Mouse (Mus musculus) liver, embryonic 15.5 days (tissue): ENCODE results near the gene Magi2. TPM values are rescaled to one million over a fixed set of nuclear protein-coding genes. Genes with fewer than 3 reads are reported as not detected.
"Not testable (repeated sequence)": the region's sequence is repeated elsewhere in the genome, so short reads cannot be mapped to it uniquely, and the experiment has no call there.

Source experiments
- ATAC-seq: fragments of 200-750 bp; cut with Nextera tagmentation; 2 replicates; pipeline ENCODE4 v1.8.0; 2017; ENCODE audit warnings: moderate number of reproducible peaks, mild to moderate bottlenecking, moderate library complexity; ENCODE audit not compliant: insufficient read depth
- H3K27ac ChIP-seq: fragments of 300-500 bp; sonication (generic); replicated peaks from 2 replicates; pipeline ENCODE4 v1.5.1; 2015; ENCODE audit warnings: mild to moderate bottlenecking, inconsistent platforms
- H3K27me3 ChIP-seq: fragments of 300-500 bp; sonication (generic); 2 replicates; pipeline ENCODE4 v1.6.1; 2015; ENCODE audit warnings: mild to moderate bottlenecking, inconsistent platforms
- H3K36me3 ChIP-seq: fragments of 300-500 bp; sonication (generic); replicated peaks from 2 replicates; pipeline ENCODE4 v1.6.1; 2015; ENCODE audit warnings: moderate library complexity, mild to moderate bottlenecking, inconsistent platforms
- H3K4me1 ChIP-seq: fragments of 300-500 bp; sonication (generic); replicated peaks from 2 replicates; pipeline ENCODE4 v1.6.1; 2015; ENCODE audit warnings: inconsistent platforms
- H3K4me2 ChIP-seq: fragments of 300-500 bp; sonication (generic); 2 replicates; pipeline ENCODE4 v1.6.1; 2015; ENCODE audit warnings: moderate library complexity, mild to moderate bottlenecking, inconsistent platforms
- H3K4me3 ChIP-seq: fragments of 300-500 bp; sonication (generic); replicated peaks from 2 replicates; pipeline ENCODE4 v1.5.1; 2015; ENCODE audit warnings: mild to moderate bottlenecking, inconsistent platforms
- H3K9ac ChIP-seq: fragments of 300-500 bp; sonication (generic); 2 replicates; pipeline ENCODE4 v1.6.1; 2015; ENCODE audit warnings: moderate library complexity, mild to moderate bottlenecking, inconsistent platforms
- H3K9me3 ChIP-seq: fragments of 300-500 bp; sonication (generic); replicated peaks from 2 replicates; pipeline ENCODE4 v1.6.1; 2016; ENCODE audit warnings: inconsistent platforms
- WGBS: fragments of 180-500 bp; shearing (Covaris S2); methylation state at CpG from one replicate; pipeline ENCODE4 v1.1.7; 2015; ENCODE audit warnings: mixed read lengths; ENCODE audit not compliant: insufficient replicate concordance; 5-methylcytosine and 5-hydroxymethylcytosine counted together
- polyA plus RNA-seq: library from polyadenylated mRNA; unstranded; fragments of >200 nt; fragmentation: Nextera tagmentation; extraction: Ambion mirVana; gene quantifications from 2 replicates; pipeline ENCODE4 v1.2.1, GENCODE M21; 2015

Magi2 gene
- polyA plus RNA-seq, 1 experiment from 2014 or later, result 0.13 TPM

DNA sequence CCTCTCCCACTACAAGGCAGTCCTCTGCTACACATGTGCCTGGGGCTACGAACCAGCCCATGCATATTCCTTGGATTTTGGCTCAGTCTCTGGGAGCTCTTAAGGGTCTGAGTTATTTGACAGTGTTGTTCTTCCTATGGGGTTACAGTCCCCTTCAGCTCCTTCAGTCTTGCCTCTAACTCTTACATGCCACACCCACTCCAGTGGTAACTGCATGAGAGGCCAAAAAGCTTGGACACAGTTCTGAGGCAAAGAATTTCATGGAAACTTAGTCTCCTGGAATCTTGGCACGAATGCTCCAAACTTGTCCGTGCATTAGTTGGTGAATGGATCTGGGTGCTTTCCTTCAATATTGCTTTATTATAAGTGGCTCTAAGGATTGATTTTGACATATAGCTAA is 338.8 kb downstream of the Magi2 start:
- Histone ChIP-seq H3K27me3 (no peaks in the 10 kb centered on the region), H3K4me1 (no peaks in the 10 kb centered on the region), H3K27ac (no peak overlapping the region), H3K4me2 (no peak overlapping the region), H3K9me3 (no peaks in the 10 kb centered on the region), H3K4me3 (no peak overlapping the region), H3K36me3 (no peaks in the 10 kb centered on the region), H3K9ac (no peak overlapping the region)
- 62% methylated on average over 3 of the region's 3 CpGs for WGBS
- ATAC-seq, result no peak

DNA sequence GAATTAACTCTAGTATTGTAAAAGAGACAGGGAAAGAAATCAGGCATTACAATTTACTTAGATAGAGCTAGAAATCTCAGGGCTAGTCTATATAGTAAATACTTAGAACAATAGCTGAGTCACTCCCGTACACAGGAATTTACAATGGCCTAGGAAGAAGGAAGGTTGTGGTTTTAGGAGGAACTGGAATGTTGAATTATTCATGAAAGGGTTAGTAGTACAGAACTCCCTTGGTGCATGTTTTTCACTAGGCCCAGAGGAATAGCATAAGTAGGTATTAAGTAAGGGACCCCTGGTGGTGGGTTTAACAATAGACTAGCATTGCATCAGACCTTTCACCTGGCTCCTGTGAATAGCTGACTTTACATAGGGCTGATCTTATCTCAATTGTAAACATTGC is 339.3 kb downstream of the Magi2 start:
- not testable (repeated sequence) for H3K4me3 ChIP-seq, H3K4me1 ChIP-seq, H3K4me2 ChIP-seq, H3K9ac ChIP-seq, H3K27ac ChIP-seq, H3K27me3 ChIP-seq, H3K36me3 ChIP-seq, H3K9me3 ChIP-seq, ATAC-seq
- 38% methylated on average over 1 of the region's 1 CpGs for WGBS

DNA sequence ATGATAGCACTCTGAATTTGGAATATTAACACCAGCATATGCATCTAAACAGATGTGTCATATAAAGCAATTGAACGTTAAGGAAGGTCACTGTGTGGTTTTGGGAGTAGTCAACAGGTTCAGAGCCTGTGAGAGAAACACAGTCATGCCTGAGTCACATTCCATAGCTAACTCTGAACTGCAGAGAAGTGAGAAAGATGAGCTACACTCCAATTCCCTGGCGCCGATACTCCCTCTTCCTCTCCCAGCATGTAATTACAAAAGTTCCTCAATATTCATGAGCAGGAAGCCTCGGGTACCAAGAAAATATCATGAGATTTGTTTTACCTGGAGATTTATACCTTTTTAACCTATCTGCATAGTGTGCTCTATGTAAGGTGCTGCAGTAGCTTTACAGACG is 380.9 kb downstream of the Magi2 start:
- H3K9ac ChIP-seq, result no peak overlapping the region

DNA sequence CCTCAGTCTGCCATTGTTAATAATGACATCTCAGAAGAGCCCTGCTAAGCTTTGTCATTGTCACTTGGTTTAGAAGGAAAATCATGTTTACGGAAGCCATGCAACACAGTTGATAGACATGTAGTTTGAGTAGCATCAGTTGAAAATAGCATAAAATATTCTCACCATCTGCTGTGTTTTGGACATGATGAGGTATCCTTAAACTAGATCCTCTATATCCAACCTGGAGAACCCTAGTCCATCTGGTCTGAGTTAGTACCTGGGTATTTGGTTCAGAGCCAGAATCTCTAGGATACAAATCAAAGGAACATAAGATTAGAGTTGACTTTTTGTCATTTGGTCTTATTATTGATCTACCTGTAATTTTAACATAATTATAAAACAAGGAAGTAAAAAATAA is 385.0 kb downstream of the Magi2 start:
- WGBS, result 76% methylated on average over 1 of the region's 1 CpGs
- Histone ChIP-seq H3K36me3 (no peaks in the 10 kb centered on the region), H3K9me3 (no peaks in the 10 kb centered on the region), H3K4me1 (no peaks in the 10 kb centered on the region), H3K4me2 (no peak overlapping the region), H3K27ac (no peak overlapping the region), H3K9ac (no peak overlapping the region), H3K4me3 (no peak overlapping the region), H3K27me3 (no peaks in the 10 kb centered on the region)
- ATAC-seq, result no peak

More for the DNA sequence above, 380.9 kb downstream of the Magi2 start:
- H3K4me3 ChIP-seq, result no peak overlapping the region
- H3K27ac ChIP-seq, result no peak overlapping the region
- no peaks in the 10 kb centered on the region for H3K36me3 ChIP-seq
- H3K4me2 ChIP-seq, result no peak overlapping the region
- no peaks in the 10 kb centered on the region for H3K9me3 ChIP-seq
- H3K4me1 ChIP-seq, result no peaks in the 10 kb centered on the region
- no peaks in the 10 kb centered on the region for H3K27me3 ChIP-seq
- WGBS, result 52% methylated on average over 5 of the region's 5 CpGs
- no peak for ATAC-seq

DNA sequence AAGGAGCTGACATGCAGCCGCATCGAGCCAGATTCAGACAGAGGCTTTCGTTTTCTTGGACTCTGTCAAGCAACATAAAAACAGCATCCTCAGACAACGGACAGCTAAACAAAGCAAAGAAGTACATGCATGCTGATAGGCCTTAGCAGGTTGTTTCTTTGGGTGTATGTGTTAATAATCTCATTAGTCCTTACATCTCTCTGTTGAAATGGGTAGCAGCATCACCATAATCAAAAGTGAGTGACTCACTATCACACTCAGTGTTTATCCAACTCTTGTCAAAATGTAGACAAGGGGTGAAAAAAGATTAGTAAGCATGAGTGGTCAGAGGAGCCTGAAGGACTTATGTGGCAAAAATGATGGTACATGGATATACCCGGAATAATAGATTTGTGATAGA is 394.8 kb downstream of the Magi2 start:
- no peak overlapping the region for H3K4me3 ChIP-seq
- 58% methylated on average over 5 of the region's 5 CpGs for WGBS
- H3K27ac ChIP-seq, result no peak overlapping the region
- no peaks in the 10 kb centered on the region for H3K9me3 ChIP-seq
- H3K4me2 ChIP-seq, result no peak overlapping the region
- ATAC-seq, result no peak
- H3K9ac ChIP-seq, result no peak overlapping the region
- H3K36me3 ChIP-seq, result no peaks in the 10 kb centered on the region
- H3K4me1 ChIP-seq, result no peaks in the 10 kb centered on the region
- no peaks in the 10 kb centered on the region for H3K27me3 ChIP-seq

DNA sequence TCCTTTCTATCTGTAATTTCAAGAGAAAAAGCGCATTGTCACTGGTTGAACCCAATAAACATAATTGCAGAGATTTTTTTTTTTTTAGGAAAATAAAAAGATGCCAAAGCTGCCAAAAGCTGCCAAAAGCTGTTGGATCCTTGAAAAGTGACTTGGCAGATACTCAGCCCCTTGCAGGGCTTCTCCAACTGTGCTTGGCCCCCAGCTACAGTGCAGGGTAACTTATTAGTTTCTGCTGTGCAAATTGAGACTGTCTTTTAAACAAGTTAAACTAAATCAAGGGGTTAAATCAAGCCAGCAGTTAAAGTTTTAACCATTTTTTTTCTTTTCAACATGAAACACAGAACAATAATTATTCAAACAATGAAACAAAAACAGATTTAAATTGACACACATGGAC is 407.1 kb downstream of the Magi2 start:
- WGBS, result 74% methylated on average over 1 of the region's 1 CpGs
- no peaks in the 10 kb centered on the region for H3K27me3 ChIP-seq
- no peaks in the 10 kb centered on the region for H3K9me3 ChIP-seq
- H3K4me2 ChIP-seq, result no peak overlapping the region
- H3K4me1 ChIP-seq, result no peaks in the 10 kb centered on the region
- H3K4me3 ChIP-seq, result no peak overlapping the region
- H3K36me3 ChIP-seq, result no peaks in the 10 kb centered on the region
- no peak overlapping the region for H3K27ac ChIP-seq
- no peak for ATAC-seq
- no peak overlapping the region for H3K9ac ChIP-seq

- Histone ChIP-seq H3K9me3 (no peaks in the 10 kb centered on the region), H3K27me3 (no peaks in the 10 kb centered on the region), H3K4me3 (no peak overlapping the region), H3K27ac (no peak overlapping the region), H3K9ac (no peak overlapping the region), H3K4me1 (no peaks in the 10 kb centered on the region), H3K36me3 (no peaks in the 10 kb centered on the region), H3K4me2 (no peak overlapping the region)
- no peak for ATAC-seq
- 54% methylated on average over 2 of the region's 2 CpGs for whole genome bisulfite sequencing
Observed at GRCm38 (mm10) chr5:19637789-19638188, 411.0 kb downstream of the Magi2 start.

- no peak overlapping the region for H3K4me2 ChIP-seq
- no peak overlapping the region for H3K9ac ChIP-seq
- H3K4me1 ChIP-seq, result no peaks in the 10 kb centered on the region
- H3K9me3 ChIP-seq, result no peaks in the 10 kb centered on the region
- ATAC-seq, result no peak
- no peak overlapping the region for H3K4me3 ChIP-seq
- no peaks in the 10 kb centered on the region for H3K27me3 ChIP-seq
- WGBS, result 31% methylated on average over 1 of the region's 1 CpGs
- H3K27ac ChIP-seq, result no peak overlapping the region
- H3K36me3 ChIP-seq, result no peaks in the 10 kb centered on the region
Observed at GRCm38 (mm10) chr5:19655986-19656385, 429.1 kb downstream of the Magi2 start.

- H3K36me3 ChIP-seq, result no peaks in the 10 kb centered on the region
- no peaks in the 10 kb centered on the region for H3K27me3 ChIP-seq
- H3K4me1 ChIP-seq, result no peaks in the 10 kb centered on the region
- no peak overlapping the region for H3K9ac ChIP-seq
- no peaks in the 10 kb centered on the region for H3K9me3 ChIP-seq
- ATAC-seq, result no peak
- no peak overlapping the region for H3K4me3 ChIP-seq
- 48% methylated on average over 5 of the region's 5 CpGs for WGBS
- H3K4me2 ChIP-seq, result no peak overlapping the region
- no peak overlapping the region for H3K27ac ChIP-seq
Observed at GRCm38 (mm10) chr5:19666416-19666815, 439.6 kb downstream of the Magi2 start.

DNA sequence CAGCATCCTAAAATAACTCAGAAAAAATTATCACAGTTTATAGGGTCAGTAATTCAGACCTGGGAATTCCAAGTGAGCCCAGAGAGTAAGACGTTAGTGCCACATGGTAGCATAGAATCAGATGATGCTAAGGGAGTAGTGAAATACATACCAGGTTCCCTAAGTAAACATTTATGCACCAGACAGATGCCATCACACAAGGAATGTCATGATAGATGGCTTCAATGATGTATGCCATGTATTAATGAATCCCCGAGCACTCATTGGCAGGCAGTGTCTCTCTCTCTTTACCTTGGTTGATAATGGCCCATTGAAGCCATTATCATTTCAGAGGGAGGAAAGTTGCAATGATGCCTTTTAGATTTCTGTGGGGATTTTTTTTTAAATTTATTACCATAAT is 490.5 kb downstream of the Magi2 start:
- WGBS, result 60% methylated on average over 2 of the region's 2 CpGs
- ATAC-seq, result no peak
- no peak overlapping the region for H3K27ac ChIP-seq
- no peaks in the 10 kb centered on the region for H3K4me1 ChIP-seq
- H3K4me3 ChIP-seq, result no peak overlapping the region
- no peaks in the 10 kb centered on the region for H3K36me3 ChIP-seq
- H3K9me3 ChIP-seq, result no peaks in the 10 kb centered on the region
- no peak overlapping the region for H3K9ac ChIP-seq
- H3K4me2 ChIP-seq, result no peak overlapping the region
- no peaks in the 10 kb centered on the region for H3K27me3 ChIP-seq

DNA sequence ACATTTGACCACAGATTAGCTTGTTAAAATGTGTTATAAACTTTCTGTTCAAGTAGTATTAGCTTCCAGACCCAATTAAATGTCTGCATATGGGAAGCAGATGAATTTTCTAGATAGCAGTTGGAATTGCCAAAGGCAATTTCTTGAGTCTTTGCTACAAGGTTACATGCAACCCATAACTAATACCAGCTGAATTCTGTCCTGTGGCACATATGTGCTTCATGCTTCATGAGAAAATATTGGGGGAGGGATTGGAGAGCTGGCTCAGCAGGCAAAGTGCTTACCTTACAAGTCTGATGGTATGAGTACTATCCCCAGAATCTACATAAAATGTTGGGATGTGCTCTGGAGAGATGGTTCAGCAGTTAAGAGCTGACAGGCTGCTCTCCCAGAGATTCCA is 499.4 kb downstream of the Magi2 start:
- H3K27me3 ChIP-seq, result no peaks in the 10 kb centered on the region
- no peak overlapping the region for H3K27ac ChIP-seq
- H3K9me3 ChIP-seq, result no peaks in the 10 kb centered on the region
- no peak overlapping the region for H3K4me3 ChIP-seq
- no peaks in the 10 kb centered on the region for H3K4me1 ChIP-seq
- no peak overlapping the region for H3K4me2 ChIP-seq
- H3K36me3 ChIP-seq, result no peaks in the 10 kb centered on the region
- H3K9ac ChIP-seq, result no peak overlapping the region
- no peak for ATAC-seq

DNA sequence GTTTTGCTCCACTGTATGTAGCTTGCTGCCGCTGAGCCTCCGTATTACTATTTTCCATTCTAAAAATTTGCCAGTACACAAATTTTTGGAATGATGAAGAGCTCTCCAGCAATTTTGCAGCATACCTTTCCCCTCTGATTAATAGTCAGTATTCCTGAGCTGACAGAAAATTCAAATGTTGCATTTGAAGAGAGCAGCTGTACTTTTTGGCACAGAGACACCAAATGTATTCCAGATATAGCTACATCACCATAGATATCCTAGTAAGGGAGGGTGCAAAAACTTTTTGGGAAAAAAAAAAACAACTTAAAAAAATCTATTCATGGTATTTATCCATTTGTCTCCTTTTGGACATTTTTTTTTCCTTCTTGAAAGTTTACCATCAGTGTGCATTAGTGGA is 518.5 kb downstream of the Magi2 start:
- no peak overlapping the region for H3K9ac ChIP-seq
- no peaks in the 10 kb centered on the region for H3K36me3 ChIP-seq
- H3K27me3 ChIP-seq, result no peaks in the 10 kb centered on the region
- no peak overlapping the region for H3K4me3 ChIP-seq
- no peaks in the 10 kb centered on the region for H3K4me1 ChIP-seq
- no peak overlapping the region for H3K4me2 ChIP-seq
- 78% methylated on average over 2 of the region's 2 CpGs for WGBS
- H3K27ac ChIP-seq, result no peak overlapping the region
- no peak for ATAC-seq
- no peaks in the 10 kb centered on the region for H3K9me3 ChIP-seq
